Mouse (Mus musculus): Measurements from ENCODE around the gene Ppp1r1b. TPM values are rescaled to one million over a fixed set of nuclear protein-coding genes. Genes with fewer than 3 reads are reported as not detected.

Ppp1r1b gene
- polyA plus RNA-seq, 1 experiment from 2014 or later = 0.53 TPM

DNA sequence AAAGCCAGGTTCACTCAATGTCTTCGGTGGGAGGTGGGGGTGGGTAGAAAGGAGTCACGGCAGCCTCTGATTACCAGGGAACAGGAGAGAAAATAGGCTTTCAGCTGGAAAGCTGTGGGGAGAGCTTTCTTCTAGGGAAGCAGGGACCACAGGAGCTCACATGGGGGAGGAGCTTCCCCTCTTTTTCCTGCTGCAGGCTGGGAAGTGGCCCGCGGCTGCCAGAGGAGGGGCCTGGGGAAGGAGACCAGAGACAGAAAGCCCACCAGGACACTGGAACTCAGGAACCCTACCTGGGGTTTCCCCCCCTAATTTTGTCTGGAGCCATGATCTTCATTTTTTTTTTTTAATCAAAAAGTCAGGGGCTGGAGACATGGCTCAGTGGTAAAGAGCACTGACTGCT, 7.6 kb upstream of the Ppp1r1b start:
- no peak for ATAC-seq (ENCODE audit: insufficient read depth)
- Histone ChIP-seq H3K27ac (ENCODE audit: low read depth) (no peak overlapping the region), H3K9me3 (ENCODE audit: low read depth, low read length) (no peaks in the 10 kb centered on the region), H3K4me2 (no peak overlapping the region), H3K36me3 (ENCODE audit: insufficient read depth) (no peaks in the 10 kb centered on the region), H3K4me1 (ENCODE audit: insufficient read depth) (0 out of 2 replicates have a peak, but pooled peaks cover 4% of the 10 kb centered on the region), H3K9ac (no peak overlapping the region), H3K4me3 (ENCODE audit: low read depth, low read length) (no peak overlapping the region), H3K27me3 (ENCODE audit: insufficient read depth, low read length) (peaks cover 74% of the 10 kb centered on the region)
- WGBS = 2% methylated on average over 4 of the region's 4 CpGs
- no peak for DNase-seq
- no peak for TF ChIP-seq CTCF (IDR thresholded peaks at IDR 0.05; ENCODE audit: low read depth)

DNA sequence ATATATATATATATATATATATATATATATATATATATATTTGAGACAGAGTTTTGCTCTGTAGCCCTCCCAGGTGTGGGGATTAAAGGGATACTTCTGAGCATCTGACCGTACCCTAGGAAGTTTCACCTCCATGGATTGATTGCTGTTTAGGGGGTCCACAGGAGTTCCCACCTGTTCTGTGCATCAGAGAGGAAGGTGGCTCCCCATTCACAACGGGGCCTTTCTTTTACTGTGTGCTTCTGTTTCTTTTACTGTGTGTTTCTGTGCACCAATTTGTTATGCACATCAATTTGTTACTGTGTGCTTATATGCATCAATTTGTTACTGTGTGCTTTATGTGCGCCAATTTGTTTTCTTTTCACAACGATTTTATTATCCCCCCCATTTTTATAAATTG, 7.0 kb upstream of the Ppp1r1b start:
- Histone ChIP-seq H3K27ac (ENCODE audit: low read depth) (no peak overlapping the region), H3K9ac (no peak overlapping the region), H3K9me3 (ENCODE audit: low read depth, low read length) (no peaks in the 10 kb centered on the region), H3K4me3 (ENCODE audit: low read depth, low read length) (no peak overlapping the region), H3K4me1 (ENCODE audit: insufficient read depth) (0 out of 2 replicates have a peak, but pooled peaks cover 4% of the 10 kb centered on the region), H3K36me3 (ENCODE audit: insufficient read depth) (no peaks in the 10 kb centered on the region), H3K27me3 (ENCODE audit: insufficient read depth, low read length) (peaks cover 74% of the 10 kb centered on the region), H3K4me2 (no peak overlapping the region)
- no peak for TF ChIP-seq CTCF (IDR thresholded peaks at IDR 0.05; ENCODE audit: low read depth)
- ATAC-seq (ENCODE audit: insufficient read depth) (no peak), DNase-seq (no peak)
- WGBS = 56% methylated on average over 4 of the region's 4 CpGs

- peak; percentile 100 for TF ChIP-seq CTCF (IDR thresholded peaks at IDR 0.05; ENCODE audit: low read depth)
- no peaks in the 10 kb centered on the region for H3K9me3 ChIP-seq (ENCODE audit: low read depth, low read length)
- peak; percentile 95 for DNase-seq
- H3K4me3 ChIP-seq (ENCODE audit: low read depth, low read length) = peak overlapping the region; percentile 24
- H3K27me3 ChIP-seq (ENCODE audit: insufficient read depth, low read length) = peaks cover 74% of the 10 kb centered on the region
- peak; percentile 59 for ATAC-seq (ENCODE audit: insufficient read depth)
- H3K9ac ChIP-seq = no peak overlapping the region
- WGBS = 2% methylated on average over 29 of the region's 29 CpGs
- no peaks in the 10 kb centered on the region for H3K36me3 ChIP-seq (ENCODE audit: insufficient read depth)
- 0 out of 2 replicates have a peak, but pooled peaks cover 4% of the 10 kb centered on the region for H3K4me1 ChIP-seq (ENCODE audit: insufficient read depth)
- no peak overlapping the region for H3K27ac ChIP-seq (ENCODE audit: low read depth)
- peak overlapping the region; percentile 57 for H3K4me2 ChIP-seq
Measured at GRCm38 (mm10) chr11:98342000-98342945, 5.9 kb upstream of the Ppp1r1b start.

DNA sequence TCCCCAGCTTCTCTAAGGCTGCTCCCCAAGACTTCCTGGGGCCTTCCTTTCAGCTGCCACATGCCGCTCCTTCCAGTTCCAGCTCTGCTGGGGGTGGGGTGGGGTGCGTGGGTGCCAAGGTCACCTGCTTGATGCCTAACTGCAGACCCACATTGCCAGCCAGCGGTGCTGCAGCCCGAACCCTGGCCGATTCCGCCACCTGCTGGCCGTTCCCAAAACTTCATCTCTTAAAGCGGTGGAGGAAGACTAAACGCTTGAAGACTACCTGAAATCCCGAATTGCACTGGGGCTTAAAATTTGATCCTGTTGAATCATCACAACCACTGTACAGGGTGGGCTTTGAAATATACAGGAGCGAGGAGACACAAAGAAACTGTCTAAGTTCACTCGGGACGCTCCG, 3.0 kb upstream of the Ppp1r1b start:
- Histone ChIP-seq H3K4me2 (peak overlapping the region; percentile 39), H3K4me3 (ENCODE audit: low read depth, low read length) (no peak overlapping the region), H3K4me1 (ENCODE audit: insufficient read depth) (peaks cover 9% of the 10 kb centered on the region; the same call in 1 of the 2 replicates), H3K9me3 (ENCODE audit: low read depth, low read length) (no peaks in the 10 kb centered on the region), H3K9ac (no peak overlapping the region), H3K36me3 (ENCODE audit: insufficient read depth) (no peaks in the 10 kb centered on the region), H3K27me3 (ENCODE audit: insufficient read depth, low read length) (peaks cover 74% of the 10 kb centered on the region), H3K27ac (ENCODE audit: low read depth) (no peak overlapping the region)
- peak; percentile 85 for TF ChIP-seq CTCF (IDR thresholded peaks at IDR 0.05; ENCODE audit: low read depth)
- DNase-seq = peak; percentile 85
- WGBS = 4% methylated on average over 14 of the region's 14 CpGs
- ATAC-seq (ENCODE audit: insufficient read depth) = no peak

GRCm38 (mm10) chr11:98346168-98346567, 2.0 kb upstream of the Ppp1r1b start:
- Histone ChIP-seq H3K36me3 (ENCODE audit: insufficient read depth) (no peaks in the 10 kb centered on the region), H3K27ac (ENCODE audit: low read depth) (no peak overlapping the region), H3K4me3 (ENCODE audit: low read depth, low read length) (no peak overlapping the region), H3K4me2 (no peak overlapping the region), H3K9me3 (ENCODE audit: low read depth, low read length) (no peaks in the 10 kb centered on the region), H3K4me1 (ENCODE audit: insufficient read depth) (peaks cover 9% of the 10 kb centered on the region; the same call in 1 of the 2 replicates), H3K9ac (no peak overlapping the region), H3K27me3 (ENCODE audit: insufficient read depth, low read length) (peaks cover 76% of the 10 kb centered on the region)
- no peak for ATAC-seq (ENCODE audit: insufficient read depth)
- TF ChIP-seq CTCF (IDR thresholded peaks at IDR 0.05; ENCODE audit: low read depth) = no peak
- WGBS = 16% methylated on average over 9 of the region's 9 CpGs
- no peak for DNase-seq

GRCm38 (mm10) chr11:98347385-98348082, 670 bp upstream of the Ppp1r1b start:
- no peak overlapping the region for H3K9ac ChIP-seq
- peak overlapping the region; percentile 82 for H3K4me2 ChIP-seq
- TF ChIP-seq CTCF (IDR thresholded peaks at IDR 0.05; ENCODE audit: low read depth) = no peak
- DNase-seq (no peak), ATAC-seq (ENCODE audit: insufficient read depth) (no peak)
- peaks cover 4% of the 10 kb centered on the region; the same call in 1 of the 2 replicates for H3K4me1 ChIP-seq (ENCODE audit: insufficient read depth)
- H3K27ac ChIP-seq (ENCODE audit: low read depth) = no peak overlapping the region
- WGBS = 6% methylated on average over 12 of the region's 12 CpGs
- H3K9me3 ChIP-seq (ENCODE audit: low read depth, low read length) = no peaks in the 10 kb centered on the region
- H3K4me3 ChIP-seq (ENCODE audit: low read depth, low read length) = no peak overlapping the region
- peaks cover 77% of the 10 kb centered on the region for H3K27me3 ChIP-seq (ENCODE audit: insufficient read depth, low read length)
- no peaks in the 10 kb centered on the region for H3K36me3 ChIP-seq (ENCODE audit: insufficient read depth)

DNA sequence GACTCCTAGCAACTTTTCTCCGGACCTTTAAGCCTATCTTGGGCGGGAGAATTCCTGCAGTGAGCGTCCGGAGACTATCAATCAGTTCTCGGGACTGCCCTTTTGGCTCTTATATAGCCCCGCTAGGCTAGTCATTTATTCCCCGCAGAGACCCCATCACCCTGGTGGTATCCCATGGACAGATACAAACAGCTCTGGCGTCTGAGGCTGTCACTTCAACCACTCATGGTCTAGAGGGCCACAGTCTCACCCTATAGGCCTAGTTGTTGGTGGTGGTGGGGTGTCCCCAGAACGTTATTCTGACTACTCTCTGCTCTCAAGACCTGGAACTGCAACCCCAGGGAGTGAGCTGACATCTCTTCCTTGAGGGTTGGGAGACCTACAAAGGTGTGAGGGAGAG, 1.1 kb downstream of the Ppp1r1b start:
- H3K27ac ChIP-seq (ENCODE audit: low read depth) = no peak overlapping the region
- H3K4me3 ChIP-seq (ENCODE audit: low read depth, low read length) = peak overlapping the region; percentile 45
- H3K36me3 ChIP-seq (ENCODE audit: insufficient read depth) = no peaks in the 10 kb centered on the region
- ATAC-seq (ENCODE audit: insufficient read depth) (no peak), DNase-seq (no peak)
- H3K27me3 ChIP-seq (ENCODE audit: insufficient read depth, low read length) = peaks cover 81% of the 10 kb centered on the region
- peak overlapping the region; percentile 82; the same call in 1 of the 2 replicates for H3K4me2 ChIP-seq
- H3K9me3 ChIP-seq (ENCODE audit: low read depth, low read length) = no peaks in the 10 kb centered on the region
- 5% methylated on average over 9 of the region's 9 CpGs for WGBS
- no peak for TF ChIP-seq CTCF (IDR thresholded peaks at IDR 0.05; ENCODE audit: low read depth)
- peaks cover 4% of the 10 kb centered on the region; the same call in 1 of the 2 replicates for H3K4me1 ChIP-seq (ENCODE audit: insufficient read depth)
- 0 out of 2 replicates have a peak overlapping the region, but pooled peaks have one; percentile 43 for H3K9ac ChIP-seq
